Mouse (Mus musculus): Measurements from ENCODE around the gene Stim2.

GRCm38 (mm10) chr5:54051056-54051455 is 52.8 kb downstream of the Stim2 start:
- TF ChIP-seq GATA1 (IDR thresholded peaks at IDR 0.05; ENCODE audit: borderline replicate concordance, low read length) (no peak), FLI1 (IDR thresholded peaks at IDR 0.05; ENCODE audit: low read length) (no peak)

Measured in megakaryocyte, embryonic 14.5 days (primary cell).